Mouse (Mus musculus) thymus, adult 2 months (tissue): ENCODE results near the gene Mettl23. TPM values are rescaled to one million over a fixed set of nuclear protein-coding genes. Genes with fewer than 3 reads are reported as not detected.
"Not testable (repeated sequence)": the region's sequence is repeated elsewhere in the genome, so short reads cannot be mapped to it uniquely, and the experiment has no call there.

ENCODE experiments used
- DNase-seq: peaks from one replicate; pipeline ENCODE4 v3.0.0; 2021
- H3K27ac ChIP-seq: fragments of 200-500 bp; 2 replicates; pipeline ENCODE4 v1.5.1; 2012; ENCODE audit warnings: low read length, control low read depth; ENCODE audit not compliant: control insufficient read depth, insufficient read depth
- H3K27me3 ChIP-seq: fragments of 200-500 bp; 2 replicates; pipeline ENCODE4 v1.6.1; 2012; ENCODE audit warnings: mild to moderate bottlenecking, low read length, moderate library complexity, mixed read lengths; ENCODE audit not compliant: control insufficient read depth, insufficient read depth
- H3K36me3 ChIP-seq: fragments of 200-500 bp; 2 replicates; pipeline ENCODE4 v1.6.1; 2012; ENCODE audit warnings: mild to moderate bottlenecking, low read length, moderate library complexity; ENCODE audit not compliant: control insufficient read depth, insufficient read depth
- H3K4me1 ChIP-seq: fragments of 200-500 bp; replicated peaks from 2 replicates; pipeline ENCODE4 v1.6.1; 2012; ENCODE audit warnings: low read length; ENCODE audit not compliant: control insufficient read depth, insufficient read depth
- H3K4me3 ChIP-seq: fragments of 200-500 bp; 2 replicates; pipeline ENCODE4 v1.5.1; 2012; ENCODE audit warnings: mild to moderate bottlenecking, low read length, control low read depth, moderate library complexity; ENCODE audit not compliant: control insufficient read depth, insufficient read depth
- CTCF ChIP-seq: fragments of 200-500 bp; IDR thresholded peaks from 2 replicates; pipeline ENCODE4 v1.5.1; 2012; ENCODE audit warnings: mild to moderate bottlenecking, control low read depth, low read length, moderate library complexity, borderline replicate concordance; ENCODE audit not compliant: control insufficient read depth, poor library complexity, insufficient read depth; ENCODE audit errors: extremely low read depth
- POLR2A ChIP-seq: fragments of 200-500 bp; IDR thresholded peaks from 2 replicates; pipeline ENCODE4 v1.6.1; 2012; ENCODE audit warnings: mild to moderate bottlenecking, low read length, control low read depth, moderate library complexity; ENCODE audit not compliant: control insufficient read depth, poor library complexity, insufficient read depth; ENCODE audit errors: extremely low read depth
- WGBS: fragments of 180-500 bp; shearing (Covaris S2); methylation state at CpG from one replicate; pipeline ENCODE4 v1.1.7; 2018; 5-methylcytosine and 5-hydroxymethylcytosine counted together
- polyA plus RNA-seq: library from polyadenylated mRNA; depleted of rRNA; stranded (reverse); fragments of >200 nt; gene quantifications from 2 replicates; pipeline ENCODE4 v1.2.3, GENCODE M21; 2012

The Mettl23 gene
- polyA plus RNA-seq, 1 experiment, result 82.6 TPM

DNA sequence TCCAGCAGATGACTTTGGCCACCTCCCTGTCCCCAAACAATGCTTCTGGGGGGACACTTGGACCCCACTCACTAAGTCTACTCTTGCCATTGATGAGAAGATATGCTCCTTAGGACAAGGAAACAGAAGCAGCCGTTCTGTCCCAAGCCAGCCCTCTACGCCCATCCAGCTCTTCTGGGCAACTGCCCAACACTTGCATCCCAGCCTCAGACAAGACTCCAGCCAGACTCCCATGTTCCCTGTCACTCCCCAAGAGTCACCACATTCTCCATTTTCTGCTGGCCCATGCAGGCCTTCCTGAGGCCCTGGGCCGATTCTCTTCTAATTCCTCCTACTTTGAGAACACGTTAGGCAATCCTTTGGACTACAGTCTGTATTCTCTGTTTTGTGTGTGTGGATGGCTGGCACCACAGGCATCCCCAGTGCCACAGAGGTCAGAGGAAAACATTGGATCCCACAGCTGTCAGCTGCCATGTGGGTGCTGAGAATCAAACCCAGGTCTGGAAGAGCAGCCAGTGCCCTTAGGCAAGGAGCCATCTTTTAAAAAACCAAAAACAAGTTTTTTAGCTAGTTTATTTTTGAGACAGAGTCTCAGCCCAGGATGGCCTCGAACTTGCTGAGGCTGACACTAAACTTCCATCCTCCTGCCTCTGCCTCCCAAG is 23.0 kb upstream of the Mettl23 start:
- Histone ChIP-seq H3K4me3 (no peak overlapping the region), H3K4me1 (peaks cover 16% of the 10 kb centered on the region), H3K27me3 (no peaks in the 10 kb centered on the region), H3K27ac (no peak overlapping the region), H3K36me3 (no peaks in the 10 kb centered on the region)
- WGBS, result 92% methylated on average over 5 of the region's 5 CpGs
- TF ChIP-seq CTCF, result no peak
- TF ChIP-seq POLR2A, result no peak
- DNase-seq, result no peak

- TF ChIP-seq POLR2A, result no peak
- TF ChIP-seq CTCF, result no peak
- H3K27me3 ChIP-seq, result no peaks in the 10 kb centered on the region
- DNase-seq, result no peak
- WGBS, result 73% methylated on average over 13 of the region's 13 CpGs
- no peaks in the 10 kb centered on the region for H3K36me3 ChIP-seq
- peaks cover 16% of the 10 kb centered on the region for H3K4me1 ChIP-seq
- H3K27ac ChIP-seq, result no peak overlapping the region
- no peak overlapping the region for H3K4me3 ChIP-seq
Observed at GRCm38 (mm10) chr11:116821057-116821940, 21.8 kb upstream of the Mettl23 start.

DNA sequence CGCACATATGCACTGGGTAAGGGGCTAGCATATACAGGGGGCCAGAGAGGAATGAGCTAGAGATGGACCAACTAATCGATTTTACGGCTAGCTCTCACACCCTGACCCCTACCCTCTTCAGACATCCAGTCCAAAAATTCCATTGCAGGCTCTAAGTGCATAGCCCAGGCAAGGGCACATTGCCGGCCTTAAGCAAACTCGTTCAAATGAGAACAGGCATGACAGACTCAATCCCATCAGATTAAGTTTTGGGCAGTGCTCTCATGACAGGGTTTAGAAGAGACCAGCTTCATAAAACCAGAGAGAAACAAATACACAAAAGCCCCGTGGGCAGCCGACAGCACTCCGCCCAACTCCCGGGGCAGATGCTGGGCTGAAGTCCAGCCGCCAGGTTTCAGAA is 20.9 kb upstream of the Mettl23 start:
- no peak overlapping the region for H3K4me3 ChIP-seq
- H3K4me1 ChIP-seq, result peaks cover 16% of the 10 kb centered on the region
- TF ChIP-seq CTCF (no peak), POLR2A (no peak)
- H3K36me3 ChIP-seq, result no peaks in the 10 kb centered on the region
- H3K27me3 ChIP-seq, result no peaks in the 10 kb centered on the region
- 94% methylated on average over 10 of the region's 10 CpGs for WGBS
- no peak overlapping the region for H3K27ac ChIP-seq
- no peak for DNase-seq

DNA sequence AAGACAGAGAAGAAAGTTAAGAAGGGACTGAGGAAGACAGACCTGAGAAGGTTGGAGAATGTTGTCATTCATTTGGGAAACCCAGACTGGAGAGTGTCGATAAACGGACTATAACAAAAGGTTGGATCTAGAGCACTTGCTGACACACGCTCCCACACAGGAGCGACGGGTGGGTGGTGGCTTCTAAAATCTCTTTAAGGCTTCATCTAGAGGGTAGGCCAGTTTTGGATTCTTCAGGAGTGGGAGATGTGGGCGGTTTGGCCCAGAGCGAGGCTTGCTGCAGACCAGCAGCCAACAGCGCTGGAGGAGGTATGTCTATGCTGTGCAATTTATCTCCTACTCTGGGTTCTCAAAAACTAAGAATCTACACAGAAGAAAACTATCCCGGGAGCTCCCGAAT is 20.5 kb upstream of the Mettl23 start:
- Histone ChIP-seq H3K36me3 (no peaks in the 10 kb centered on the region), H3K27ac (no peak overlapping the region), H3K27me3 (no peaks in the 10 kb centered on the region), H3K4me3 (no peak overlapping the region), H3K4me1 (peaks cover 18% of the 10 kb centered on the region)
- 98% methylated on average over 10 of the region's 10 CpGs for WGBS
- TF ChIP-seq CTCF (no peak), POLR2A (no peak)
- DNase-seq, result no peak

DNA sequence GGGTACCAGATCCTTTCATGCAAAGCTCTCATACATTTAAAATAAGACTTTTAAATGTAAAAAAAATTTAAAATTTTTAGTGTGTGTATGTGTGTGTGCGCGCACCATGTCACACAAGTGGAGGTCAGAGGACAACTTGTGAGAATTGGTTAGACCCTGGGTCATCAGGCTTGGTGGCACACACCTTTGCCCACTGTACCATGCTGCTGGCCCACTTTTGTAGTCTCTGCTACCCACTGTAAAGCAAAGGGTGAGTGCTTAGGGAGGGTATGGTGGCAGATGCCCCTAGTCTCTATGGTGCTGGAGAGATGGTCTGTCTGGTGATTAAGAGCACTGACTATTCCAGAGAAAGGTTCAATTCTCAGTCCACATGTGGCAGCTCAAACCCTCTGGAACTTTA is 19.8 kb upstream of the Mettl23 start:
- no peak for DNase-seq
- TF ChIP-seq CTCF (no peak), POLR2A (no peak)
- 99% methylated on average over 2 of the region's 2 CpGs for WGBS
- Histone ChIP-seq H3K27me3 (no peaks in the 10 kb centered on the region), H3K4me1 (peaks cover 25% of the 10 kb centered on the region), H3K27ac (no peak overlapping the region), H3K4me3 (no peak overlapping the region), H3K36me3 (no peaks in the 10 kb centered on the region)

GRCm38 (mm10) chr11:116823885-116824284 is 19.2 kb upstream of the Mettl23 start:
- not testable (repeated sequence) for H3K4me3 ChIP-seq, H3K27ac ChIP-seq, H3K27me3 ChIP-seq, H3K36me3 ChIP-seq, DNase-seq
- WGBS, result 98% methylated on average over 10 of the region's 10 CpGs
- H3K4me1 ChIP-seq, result peaks cover 30% of the 10 kb centered on the region
